Mouse (Mus musculus) heart, embryonic 12.5 days (tissue): ENCODE results near the gene St3gal5. TPM values are rescaled to one million over a fixed set of nuclear protein-coding genes. Genes with fewer than 3 reads are reported as not detected.
A peak's percentile ranks its signal among the peaks of the same experiment; 100 is the strongest.

Experiments used
- ATAC-seq: fragments of 200-750 bp; cut with Nextera tagmentation; 2 replicates; pipeline ENCODE4 v1.8.0; 2017; ENCODE audit warnings: moderate TSS enrichment, moderate library complexity; ENCODE audit not compliant: insufficient number of reproducible peaks, low FRiP score
- H3K27ac ChIP-seq: fragments of 300-500 bp; sonication (generic); 2 replicates; pipeline ENCODE4 v1.5.1; 2016; ENCODE audit warnings: mild to moderate bottlenecking, moderate library complexity; ENCODE audit not compliant: poor library complexity, severe bottlenecking
- H3K27me3 ChIP-seq: fragments of 300-500 bp; sonication (generic); replicated peaks from 2 replicates; pipeline ENCODE4 v1.6.1; 2016; ENCODE audit warnings: mild to moderate bottlenecking, moderate library complexity
- H3K36me3 ChIP-seq: fragments of 300-500 bp; sonication (generic); 2 replicates; pipeline ENCODE4 v1.6.1; 2016; ENCODE audit warnings: mild to moderate bottlenecking, moderate library complexity
- H3K4me1 ChIP-seq: fragments of 300-500 bp; sonication (generic); replicated peaks from 2 replicates; pipeline ENCODE4 v1.6.1; 2016; ENCODE audit warnings: mild to moderate bottlenecking
- H3K4me2 ChIP-seq: fragments of 300-500 bp; sonication (generic); 2 replicates; pipeline ENCODE4 v1.6.1; 2016; ENCODE audit warnings: mild to moderate bottlenecking, moderate library complexity
- H3K4me3 ChIP-seq: fragments of 300-500 bp; sonication (generic); 2 replicates; pipeline ENCODE4 v1.5.1; 2016; ENCODE audit warnings: mild to moderate bottlenecking
- H3K9ac ChIP-seq: fragments of 300-500 bp; sonication (generic); 2 replicates; pipeline ENCODE4 v1.6.1; 2016; ENCODE audit warnings: mild to moderate bottlenecking, moderate library complexity
- H3K9me3 ChIP-seq: fragments of 300-500 bp; sonication (generic); replicated peaks from 2 replicates; pipeline ENCODE4 v1.6.1; 2016; ENCODE audit warnings: mild to moderate bottlenecking, moderate library complexity
- WGBS: fragments of 180-500 bp; shearing (Covaris S2); methylation state at CpG from one replicate; pipeline ENCODE4 v1.1.7; 2016; 5-methylcytosine and 5-hydroxymethylcytosine counted together
- polyA plus RNA-seq: library from polyadenylated mRNA; unstranded; fragments of >200 nt; fragmentation: Nextera tagmentation; extraction: Ambion mirVana; gene quantifications from 2 replicates; pipeline ENCODE4 v1.2.1, GENCODE M21; 2016

St3gal5 gene
- polyA plus RNA-seq, 1 experiment from 2014 or later = 68.1 TPM

GRCm38 (mm10) chr6:72164321-72165275 is 67.2 kb downstream of the St3gal5 start:
- Histone ChIP-seq H3K36me3 (no peaks in the 10 kb centered on the region), H3K4me3 (no peak overlapping the region), H3K4me1 (peaks cover 26% of the 10 kb centered on the region), H3K27me3 (no peaks in the 10 kb centered on the region), H3K27ac (peak overlapping the region; percentile 7; the same call in 1 of the 2 replicates), H3K9me3 (no peaks in the 10 kb centered on the region), H3K9ac (no peak overlapping the region; the same call in 1 of the 2 replicates), H3K4me2 (peak overlapping the region; percentile 47)
- ATAC-seq = peak; percentile 76
- 14% methylated on average over 20 of the region's 20 CpGs for WGBS

- ATAC-seq = no peak
- no peaks in the 10 kb centered on the region for H3K9me3 ChIP-seq
- H3K27ac ChIP-seq = no peak overlapping the region
- H3K36me3 ChIP-seq = no peaks in the 10 kb centered on the region
- H3K27me3 ChIP-seq = no peaks in the 10 kb centered on the region
- WGBS = 36% methylated on average over 2 of the region's 2 CpGs
- peaks cover 23% of the 10 kb centered on the region for H3K4me1 ChIP-seq
- H3K4me3 ChIP-seq = no peak overlapping the region
- H3K4me2 ChIP-seq = no peak overlapping the region
- H3K9ac ChIP-seq = no peak overlapping the region
Observed at GRCm38 (mm10) chr6:72165907-72166306, 68.5 kb downstream of the St3gal5 start.

GRCm38 (mm10) chr6:72171391-72171790 is 74.0 kb downstream of the St3gal5 start:
- 79% methylated on average over 3 of the region's 3 CpGs for WGBS
- no peak for ATAC-seq

GRCm38 (mm10) chr6:72173350-72173749 is 76.0 kb downstream of the St3gal5 start:
- H3K27me3 ChIP-seq = no peaks in the 10 kb centered on the region
- ATAC-seq = no peak
- H3K4me1 ChIP-seq = no peaks in the 10 kb centered on the region
- H3K9me3 ChIP-seq = no peaks in the 10 kb centered on the region
- no peak overlapping the region for H3K4me2 ChIP-seq
- no peak overlapping the region for H3K9ac ChIP-seq
- H3K27ac ChIP-seq = no peak overlapping the region
- no peaks in the 10 kb centered on the region for H3K36me3 ChIP-seq
- 45% methylated on average over 1 of the region's 1 CpGs for WGBS
- no peak overlapping the region for H3K4me3 ChIP-seq

More at GRCm38 (mm10) chr6:72171391-72171790, 74.0 kb downstream of the St3gal5 start:
- no peaks in the 10 kb centered on the region for H3K4me1 ChIP-seq
- H3K36me3 ChIP-seq = no peaks in the 10 kb centered on the region
- no peak overlapping the region for H3K4me2 ChIP-seq
- no peaks in the 10 kb centered on the region for H3K9me3 ChIP-seq
- H3K9ac ChIP-seq = no peak overlapping the region
- no peaks in the 10 kb centered on the region for H3K27me3 ChIP-seq
- H3K27ac ChIP-seq = no peak overlapping the region
- H3K4me3 ChIP-seq = no peak overlapping the region

GRCm38 (mm10) chr6:72175419-72175818 is 78.0 kb downstream of the St3gal5 start:
- Histone ChIP-seq H3K9me3 (no peaks in the 10 kb centered on the region), H3K4me2 (no peak overlapping the region), H3K4me3 (no peak overlapping the region), H3K27ac (no peak overlapping the region), H3K27me3 (no peaks in the 10 kb centered on the region), H3K9ac (no peak overlapping the region), H3K36me3 (no peaks in the 10 kb centered on the region), H3K4me1 (peaks cover 14% of the 10 kb centered on the region)
- WGBS = 49% methylated on average over 3 of the region's 3 CpGs
- ATAC-seq = no peak

- 83% methylated on average over 5 of the region's 5 CpGs for WGBS
Observed at GRCm38 (mm10) chr6:72176004-72176403, 78.6 kb downstream of the St3gal5 start.

GRCm38 (mm10) chr6:72177417-72177816 is 80.0 kb downstream of the St3gal5 start:
- Histone ChIP-seq H3K36me3 (no peaks in the 10 kb centered on the region), H3K27me3 (no peaks in the 10 kb centered on the region), H3K9ac (no peak overlapping the region), H3K4me1 (peaks cover 25% of the 10 kb centered on the region), H3K4me3 (no peak overlapping the region), H3K9me3 (no peaks in the 10 kb centered on the region), H3K4me2 (no peak overlapping the region), H3K27ac (no peak overlapping the region)
- no peak for ATAC-seq
- 66% methylated on average over 3 of the region's 3 CpGs for WGBS

More at GRCm38 (mm10) chr6:72176004-72176403, 78.6 kb downstream of the St3gal5 start:
- Histone ChIP-seq H3K4me1 (peaks cover 19% of the 10 kb centered on the region), H3K27me3 (no peaks in the 10 kb centered on the region), H3K27ac (no peak overlapping the region), H3K9ac (no peak overlapping the region), H3K9me3 (no peaks in the 10 kb centered on the region), H3K4me2 (no peak overlapping the region), H3K4me3 (no peak overlapping the region), H3K36me3 (no peaks in the 10 kb centered on the region)
- no peak for ATAC-seq

GRCm38 (mm10) chr6:72179006-72179405 is 81.6 kb downstream of the St3gal5 start:
- no peak for ATAC-seq
- Histone ChIP-seq H3K4me2 (no peak overlapping the region), H3K4me1 (peaks cover 25% of the 10 kb centered on the region), H3K9ac (no peak overlapping the region), H3K9me3 (no peaks in the 10 kb centered on the region), H3K36me3 (no peaks in the 10 kb centered on the region), H3K27ac (no peak overlapping the region), H3K4me3 (no peak overlapping the region), H3K27me3 (no peaks in the 10 kb centered on the region)
- WGBS = 82% methylated on average over 3 of the region's 3 CpGs

GRCm38 (mm10) chr6:72179562-72180502 is 82.4 kb downstream of the St3gal5 start:
- Histone ChIP-seq H3K36me3 (no peaks in the 10 kb centered on the region), H3K4me3 (no peak overlapping the region)

GRCm38 (mm10) chr6:72184576-72184975 is 87.2 kb downstream of the St3gal5 start:
- Histone ChIP-seq H3K4me1 (peaks cover 33% of the 10 kb centered on the region), H3K4me2 (no peak overlapping the region), H3K27ac (no peak overlapping the region), H3K9me3 (no peaks in the 10 kb centered on the region), H3K36me3 (no peaks in the 10 kb centered on the region), H3K27me3 (peaks cover 7% of the 10 kb centered on the region; the same call in 1 of the 2 replicates), H3K9ac (no peak overlapping the region), H3K4me3 (no peak overlapping the region)
- 87% methylated on average over 5 of the region's 5 CpGs for WGBS
- ATAC-seq = no peak

More at GRCm38 (mm10) chr6:72179562-72180502, 82.4 kb downstream of the St3gal5 start:
- no peak overlapping the region for H3K4me2 ChIP-seq
- H3K9me3 ChIP-seq = no peaks in the 10 kb centered on the region
- ATAC-seq = peak; percentile 68; the same call in 1 of the 2 replicates
- H3K27ac ChIP-seq = peak overlapping the region; percentile 46
- H3K27me3 ChIP-seq = 0 out of 2 replicates have a peak, but pooled peaks cover 1% of the 10 kb centered on the region
- no peak overlapping the region for H3K9ac ChIP-seq
- WGBS = 38% methylated on average over 12 of the region's 12 CpGs
- H3K4me1 ChIP-seq = peaks cover 25% of the 10 kb centered on the region
